Mouse (Mus musculus) embryo, embryonic 11.5 days (tissue): Measurements from ENCODE around the gene Slc12a4.
A peak's percentile ranks its signal among the peaks of the same experiment; 100 is the strongest.

Experiments used
- DNase-seq: peaks from one replicate; pipeline ENCODE4 v3.0.0-alpha.2; 2012; ENCODE audit warnings: low read depth, low spot score

Slc12a4 gene

DNA sequence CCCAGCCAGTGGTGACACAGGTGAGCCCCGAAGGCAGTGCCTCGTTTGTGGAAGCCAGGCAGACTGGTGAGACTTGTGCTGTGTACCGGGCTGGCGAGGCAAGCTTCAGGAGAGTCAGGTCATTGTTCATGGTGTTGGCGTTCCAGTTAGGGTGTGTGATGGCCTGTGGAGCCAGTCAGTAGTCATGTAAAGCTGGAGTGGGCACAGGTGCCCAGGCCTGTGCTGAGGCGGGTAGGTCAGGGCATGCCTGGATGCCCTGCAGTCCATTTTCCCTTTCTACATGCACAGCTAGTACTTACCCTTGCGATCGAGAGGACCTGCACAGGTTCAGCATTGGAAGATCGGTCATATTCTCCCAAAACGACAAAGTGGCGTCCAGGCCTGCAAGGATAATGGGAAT, 33.4 kb downstream of the Slc12a4 start:
- DNase-seq = no peak

DNA sequence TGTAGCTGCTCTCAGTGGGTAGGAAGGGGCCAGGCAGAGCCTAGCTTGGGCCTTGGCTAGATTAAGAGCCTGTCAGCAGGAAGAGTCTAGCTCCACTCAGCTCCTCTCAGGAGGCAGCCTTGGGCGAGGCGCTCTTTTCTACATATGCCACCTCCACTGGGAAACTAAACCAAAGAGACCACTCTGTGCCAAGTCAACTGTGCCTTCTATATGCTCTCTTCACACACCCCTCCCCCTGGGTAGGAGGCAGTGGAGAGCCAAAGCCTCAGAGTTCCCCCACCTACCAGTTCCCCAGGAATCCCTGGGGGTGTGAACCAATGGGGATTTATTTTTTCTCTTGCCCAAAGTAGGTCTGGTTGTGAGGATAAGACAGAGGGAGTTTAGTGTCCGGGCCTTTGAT, 34.6 kb downstream of the Slc12a4 start:
- DNase-seq = no peak

DNA sequence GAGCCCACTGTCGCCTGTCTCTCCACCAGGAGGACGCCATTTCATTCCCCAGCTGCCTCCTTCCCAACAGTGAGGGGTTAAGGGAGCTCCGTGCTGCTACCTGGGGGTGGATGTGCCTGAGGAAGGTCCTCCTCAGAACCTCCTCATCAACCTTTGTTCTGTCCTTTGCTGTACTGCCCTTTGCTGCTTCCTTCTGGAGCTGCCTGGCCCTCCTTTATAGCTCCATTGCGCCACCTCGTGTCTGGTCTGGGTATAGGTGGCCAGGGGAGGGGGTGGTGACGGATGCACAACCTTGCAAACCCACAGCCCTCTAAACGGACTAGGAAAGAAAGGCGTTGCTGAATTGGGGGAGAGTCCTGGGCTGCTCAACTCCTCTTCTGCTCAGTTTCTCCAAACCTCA, 35.3 kb downstream of the Slc12a4 start:
- DNase-seq = peak; percentile 68

DNA sequence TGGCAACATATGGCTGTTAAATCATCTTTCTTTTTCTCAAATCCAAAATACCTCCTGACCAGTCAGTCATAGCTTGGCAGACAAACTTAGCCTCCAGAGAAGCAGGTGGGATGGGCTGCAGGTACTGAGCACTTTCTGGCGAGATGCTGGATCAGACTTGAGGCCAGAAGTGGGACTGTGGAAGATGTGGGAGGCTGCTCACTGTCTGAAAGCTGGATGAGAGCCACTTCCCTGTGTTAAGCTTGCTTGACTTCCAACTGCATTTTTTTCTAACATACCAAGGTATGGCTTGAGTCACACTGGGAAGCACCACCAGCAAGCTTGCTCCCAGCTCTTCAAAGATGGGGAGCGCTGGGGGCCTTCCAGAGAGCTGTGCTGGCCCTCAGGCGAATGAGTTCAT, 40.8 kb downstream of the Slc12a4 start:
- no peak for DNase-seq

DNA sequence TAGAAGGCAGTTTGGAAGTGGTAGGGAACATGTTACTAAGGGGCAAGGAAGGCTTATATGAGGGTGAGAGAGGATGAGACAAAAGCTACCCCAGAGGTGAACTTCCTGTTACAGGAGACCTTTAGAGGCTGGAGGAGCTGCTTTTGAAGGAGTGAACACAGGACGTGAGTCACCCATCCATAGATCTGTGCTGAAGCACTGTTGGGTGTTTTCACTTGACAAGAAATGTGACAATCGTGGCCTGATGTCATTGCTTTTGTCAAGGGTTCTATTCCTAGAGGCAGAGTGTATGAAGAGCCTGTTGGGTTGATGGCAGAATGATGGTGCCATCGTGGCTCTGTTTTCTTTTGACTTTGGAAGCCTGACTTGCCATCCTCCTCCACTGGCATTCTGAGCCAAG, 46.5 kb downstream of the Slc12a4 start:
- no peak for DNase-seq

DNA sequence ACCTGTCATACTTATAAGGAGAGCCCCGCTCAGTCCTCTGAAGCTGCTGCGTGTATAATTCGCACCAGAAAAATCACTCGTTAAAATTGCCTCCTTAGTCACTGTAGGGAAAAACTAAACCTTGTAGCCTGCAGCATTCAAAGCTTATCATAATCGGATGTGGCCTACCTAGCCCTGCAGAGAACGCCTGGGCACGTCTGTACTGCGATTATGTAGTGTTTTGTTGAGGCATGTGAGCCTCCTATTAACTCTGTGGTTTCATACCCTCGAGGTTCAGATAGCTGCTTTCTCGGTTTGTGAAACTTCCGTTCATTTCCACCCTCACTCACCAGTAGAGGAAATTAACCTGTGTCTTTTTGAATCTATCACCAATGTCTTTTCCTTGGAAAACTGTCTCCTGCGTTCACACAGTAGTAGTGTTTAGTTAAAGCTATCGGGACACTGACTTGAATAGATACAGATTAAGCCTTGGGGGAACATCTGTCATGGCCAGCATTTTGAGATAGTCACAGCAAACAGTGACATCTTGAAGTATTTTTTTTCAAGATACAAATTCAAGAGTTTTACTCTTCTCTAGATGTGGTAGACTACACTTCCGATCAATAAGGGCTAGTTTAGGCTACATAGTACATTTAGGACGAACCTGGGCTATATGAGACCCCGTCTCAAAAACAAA, 64.8 kb downstream of the Slc12a4 start:
- DNase-seq = no peak

DNA sequence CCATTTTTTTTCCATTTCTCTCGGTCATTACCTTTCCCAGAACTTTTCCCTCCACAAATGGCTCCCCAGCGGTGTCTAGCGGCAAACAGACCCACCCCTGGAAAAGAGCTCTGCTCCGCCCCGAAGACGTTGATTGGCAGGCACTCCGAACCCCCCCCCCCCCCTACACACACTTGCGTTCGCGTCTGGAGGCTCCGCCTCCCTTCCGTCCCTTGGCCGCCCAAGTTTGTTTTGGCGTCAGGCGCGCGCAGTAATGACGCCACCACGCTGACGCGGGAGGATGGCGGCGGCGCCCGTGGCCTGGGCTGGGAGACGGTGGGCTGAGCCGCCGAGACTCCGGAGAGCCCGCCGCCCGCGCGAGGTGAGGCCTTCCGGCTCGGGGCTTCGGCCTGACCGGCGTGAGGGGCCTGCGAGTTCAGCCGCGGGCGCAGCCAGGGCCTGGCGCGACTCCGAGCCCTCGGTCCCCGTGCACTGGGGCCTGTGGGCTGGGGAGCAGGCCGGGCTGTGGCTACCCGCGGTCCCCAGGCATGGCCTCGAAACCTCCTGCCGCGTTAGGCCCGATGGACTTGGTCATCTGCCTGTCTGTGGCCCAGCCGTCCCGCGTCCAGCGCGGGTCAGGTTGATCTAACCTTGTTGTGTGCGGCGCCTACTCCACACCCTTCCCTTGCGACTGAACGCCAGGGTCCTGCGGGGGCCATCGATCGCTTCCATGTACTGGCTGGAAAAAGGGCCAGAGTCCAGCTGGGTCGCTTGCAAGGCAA, 65.5 kb downstream of the Slc12a4 start, which contains the start of gene Pskh1:
TSS of gene Pskh1 (plus strand) at position 262 of the 761 bp plus-strand sequence.
- DNase-seq = peak; percentile 95

DNA sequence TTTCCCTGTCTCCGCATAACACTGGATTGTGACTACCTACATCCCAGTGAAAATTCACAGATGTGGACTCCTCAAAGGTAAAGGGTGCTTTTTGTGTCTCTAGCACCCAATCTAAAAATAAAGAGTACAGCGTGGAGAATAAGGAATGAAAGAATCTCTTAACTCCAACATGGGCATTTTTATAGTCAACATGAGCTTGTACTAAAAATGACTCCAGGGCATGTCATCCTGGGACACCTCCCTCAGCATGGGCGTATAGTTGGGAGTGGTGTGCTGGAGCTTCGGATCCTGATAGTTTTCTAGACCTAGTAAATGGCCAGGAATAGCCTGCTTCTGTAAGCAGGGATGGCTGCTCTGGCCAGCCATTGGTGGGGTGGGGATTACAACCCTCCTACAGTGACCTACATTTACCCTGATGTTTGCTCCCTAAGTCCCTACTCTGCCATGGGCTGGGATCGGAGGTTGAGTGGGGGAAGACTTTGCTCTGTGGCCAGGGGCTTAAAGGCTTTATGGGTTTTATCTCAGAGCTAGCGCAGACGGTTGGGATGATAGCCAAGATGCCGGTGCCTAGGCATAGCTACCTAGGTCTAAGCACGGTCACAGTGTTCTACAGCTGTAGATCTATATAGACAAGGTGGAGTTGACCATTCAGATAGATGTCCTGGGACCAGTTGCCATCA, 68.0 kb downstream of the Slc12a4 start:
- DNase-seq = no peak
